Mouse (Mus musculus) liver, embryonic 14.5 days (tissue): ENCODE measurements at regions not wholly inside any gene's neighbourhood (a gene's known extent, or its start where the extent isn't known, plus 50 kb on each side); places are given as distances from the start of the nearest gene placed in this dataset.

ENCODE experiments used
- ATAC-seq: fragments of 200-750 bp; cut with Nextera tagmentation; 2 replicates; pipeline ENCODE4 v1.8.0; 2017; ENCODE audit warnings: moderate number of reproducible peaks, mild to moderate bottlenecking, moderate library complexity; ENCODE audit not compliant: insufficient read depth
- DNase-seq, 3 experiments: peaks; one replicate each; pipeline ENCODE4 v3.0.0-alpha.2; 2012 to 2013; ENCODE audit warnings: low read depth in 3 of 3, low spot score in 3 of 3
- H3K27ac ChIP-seq: fragments of 300-500 bp; sonication (generic); 2 replicates; pipeline ENCODE4 v1.5.1; 2014; ENCODE audit warnings: moderate library complexity, mild to moderate bottlenecking, control low read depth, inconsistent platforms
- H3K27me3 ChIP-seq: fragments of 300-500 bp; sonication (generic); 2 replicates; pipeline ENCODE4 v1.6.1; 2014; ENCODE audit warnings: mild to moderate bottlenecking, low read length, moderate library complexity; ENCODE audit not compliant: control insufficient read depth, insufficient read depth
- H3K36me3 ChIP-seq: fragments of 300-500 bp; sonication (generic); replicated peaks from 2 replicates; pipeline ENCODE4 v1.6.1; 2014; ENCODE audit warnings: low read depth; ENCODE audit not compliant: control insufficient read depth, insufficient read depth
- H3K4me1 ChIP-seq, 2 experiments: fragments of 200-500 bp in 1 of 2; fragments of 300-500 bp in 1 of 2; sonication (generic) in 1 of 2; replicated peaks; 2 replicates each; pipeline ENCODE4 v1.6.1; 2012 to 2014; ENCODE audit warnings: antibody characterized with exemption in 1 of 2, inconsistent platforms in 1 of 2, low read length in 1 of 2; ENCODE audit not compliant: control insufficient read depth in 2 of 2, insufficient read depth in 2 of 2
- H3K4me2 ChIP-seq: fragments of 300-500 bp; sonication (generic); 2 replicates; pipeline ENCODE4 v1.6.1; 2014; ENCODE audit warnings: low read depth, mild to moderate bottlenecking, control low read depth, moderate library complexity
- H3K4me3 ChIP-seq, 2 experiments: fragments of 200-500 bp in 1 of 2; fragments of 300-500 bp in 1 of 2; sonication (generic) in 1 of 2; 2 replicates each; pipeline ENCODE4 v1.5.1; 2012 to 2014; ENCODE audit warnings: low read depth in 2 of 2, low read length in 2 of 2, mild to moderate bottlenecking in 2 of 2, control low read depth in 1 of 2, inconsistent platforms in 1 of 2, moderate library complexity in 1 of 2; ENCODE audit not compliant: insufficient read depth in 1 of 2
- H3K9ac ChIP-seq: fragments of 300-500 bp; sonication (generic); replicated peaks from 2 replicates; pipeline ENCODE4 v1.6.1; 2014; ENCODE audit warnings: mild to moderate bottlenecking, control low read depth, moderate library complexity
- H3K9me3 ChIP-seq: fragments of 300-500 bp; sonication (generic); 2 replicates; pipeline ENCODE4 v1.6.1; 2016; ENCODE audit warnings: low read length, mixed read lengths; ENCODE audit not compliant: control insufficient read depth
- CTCF ChIP-seq: IDR thresholded peaks from 2 replicates; pipeline ENCODE4 v1.5.1; 2016; ENCODE audit warnings: antibody characterized with exemption, low read depth, control low read depth
- EP300 ChIP-seq: IDR thresholded peaks from 2 replicates; pipeline ENCODE4 v1.6.1; 2016; ENCODE audit warnings: antibody characterized with exemption, low read depth
- WGBS: fragments of 180-500 bp; shearing (Covaris S2); extraction: QIAGEN DNeasy Blood & Tissue Kit; methylation state at CpG from one replicate; pipeline ENCODE4 v1.1.7; 2014; ENCODE audit not compliant: insufficient replicate concordance; 5-methylcytosine and 5-hydroxymethylcytosine counted together

DNA sequence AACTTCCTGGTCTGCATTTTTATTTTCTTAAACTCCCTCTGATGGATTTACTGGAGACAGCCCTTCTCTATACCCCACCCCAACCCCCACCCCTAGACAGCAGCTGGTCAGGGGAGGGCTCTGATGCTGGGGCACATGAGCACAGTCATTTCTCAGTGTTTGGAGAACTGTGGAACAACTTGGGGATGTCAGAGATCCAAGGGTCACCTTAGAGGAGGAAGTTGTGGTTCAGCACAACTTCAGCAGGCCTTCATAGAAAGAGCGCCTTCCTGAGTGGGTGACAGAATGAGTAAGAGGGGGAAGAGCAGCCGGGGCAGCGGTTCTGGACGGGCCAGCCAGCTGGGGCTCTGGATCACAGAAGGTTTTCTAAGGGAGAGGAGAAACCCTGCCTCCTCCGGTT, 298.2 kb upstream of the Stt3b start:
- no peak overlapping the region for H3K27ac ChIP-seq
- no peaks in the 10 kb centered on the region for H3K27me3 ChIP-seq
- no peak for ATAC-seq
- no peaks in the 10 kb centered on the region for H3K36me3 ChIP-seq
- no peaks in the 10 kb centered on the region for H3K9me3 ChIP-seq
- WGBS, result 24% methylated on average over 5 of the region's 5 CpGs
- no peak overlapping the region for H3K9ac ChIP-seq
- no peak overlapping the region for H3K4me2 ChIP-seq
- no peak overlapping the region for H3K4me3 ChIP-seq
- H3K4me1 ChIP-seq, result peaks cover 4 to 21% of the 10 kb centered on the region in 2 experiments; a peak in 3 of 4 replicates
- TF ChIP-seq CTCF (no peak), EP300 (no peak)
- no peak for DNase-seq

DNA sequence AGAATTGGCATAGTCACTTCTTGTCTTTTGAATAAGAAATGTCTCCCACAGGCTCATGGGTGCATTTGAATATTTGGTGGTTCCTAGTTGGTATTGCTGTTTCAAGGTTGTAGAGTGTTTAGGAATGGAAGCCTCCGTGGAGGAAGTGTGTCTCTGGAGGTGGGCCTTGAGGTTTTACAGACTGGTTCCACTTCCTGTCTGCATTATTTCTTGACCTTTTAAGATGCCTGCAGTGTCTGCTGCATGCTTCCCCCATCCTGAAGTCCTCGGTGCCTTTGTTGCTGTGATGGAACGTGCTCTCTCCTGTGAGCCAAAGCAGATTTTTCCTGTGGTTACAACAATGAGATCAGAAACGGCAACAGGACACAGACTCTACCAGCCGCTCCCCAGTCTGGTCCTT, 299.4 kb upstream of the Gadl1 start:
- H3K9ac ChIP-seq, result no peak overlapping the region
- DNase-seq, result no peak

GRCm38 (mm10) chr9:115611713-115612112, 297.5 kb upstream of the Gadl1 start:
- peaks cover 4 to 21% of the 10 kb centered on the region in 2 experiments; a peak in 3 of 4 replicates for H3K4me1 ChIP-seq
- H3K27me3 ChIP-seq, result no peaks in the 10 kb centered on the region
- no peak for ATAC-seq
- H3K9ac ChIP-seq, result no peak overlapping the region
- no peak overlapping the region for H3K4me2 ChIP-seq
- H3K27ac ChIP-seq, result no peak overlapping the region
- no peaks in the 10 kb centered on the region for H3K9me3 ChIP-seq
- H3K36me3 ChIP-seq, result no peaks in the 10 kb centered on the region
- 30% methylated on average over 5 of the region's 5 CpGs for WGBS
- H3K4me3 ChIP-seq, result no peak overlapping the region
- no peak for DNase-seq
- no peak for TF ChIP-seq EP300
- no peak for TF ChIP-seq CTCF

More for the DNA sequence above, 299.4 kb upstream of the Gadl1 start:
- no peak overlapping the region for H3K27ac ChIP-seq
- no peaks in the 10 kb centered on the region for H3K36me3 ChIP-seq
- ATAC-seq, result no peak
- no peaks in the 10 kb centered on the region for H3K9me3 ChIP-seq
- 30% methylated on average over 5 of the region's 5 CpGs for WGBS
- TF ChIP-seq EP300, result no peak
- TF ChIP-seq CTCF, result no peak
- no peaks in the 10 kb centered on the region for H3K27me3 ChIP-seq
- no peak overlapping the region for H3K4me3 ChIP-seq
- no peak overlapping the region for H3K4me2 ChIP-seq
- peaks cover 4 to 21% of the 10 kb centered on the region in 2 experiments; a peak in 3 of 4 replicates for H3K4me1 ChIP-seq

GRCm38 (mm10) chr9:115612908-115613307, 296.3 kb upstream of the Gadl1 start:
- DNase-seq (no peak), ATAC-seq (peak; percentile 47; the same call in 1 of the 2 replicates)
- no peak for TF ChIP-seq EP300
- no peak for TF ChIP-seq CTCF
- 19% methylated on average over 6 of the region's 6 CpGs for WGBS
- no peaks in the 10 kb centered on the region for H3K36me3 ChIP-seq
- H3K27ac ChIP-seq, result no peak overlapping the region
- H3K9me3 ChIP-seq, result no peaks in the 10 kb centered on the region
- H3K9ac ChIP-seq, result no peak overlapping the region
- H3K4me1 ChIP-seq, result peaks cover 4 to 22% of the 10 kb centered on the region in 2 experiments; a peak in 3 of 4 replicates
- no peak overlapping the region for H3K4me2 ChIP-seq
- H3K27me3 ChIP-seq, result no peaks in the 10 kb centered on the region
- H3K4me3 ChIP-seq, result no peak overlapping the region

- H3K4me1 ChIP-seq, result peaks cover 4 to 25% of the 10 kb centered on the region in 2 experiments; a peak in 3 of 4 replicates
- no peak overlapping the region for H3K4me3 ChIP-seq
- WGBS, result 65% methylated on average over 2 of the region's 2 CpGs
- DNase-seq, result no peak
- H3K9me3 ChIP-seq, result no peaks in the 10 kb centered on the region
- TF ChIP-seq CTCF (no peak), EP300 (no peak)
- no peak overlapping the region for H3K4me2 ChIP-seq
- no peak for ATAC-seq
- no peaks in the 10 kb centered on the region for H3K36me3 ChIP-seq
- no peaks in the 10 kb centered on the region for H3K27me3 ChIP-seq
- H3K27ac ChIP-seq, result no peak overlapping the region
- H3K9ac ChIP-seq, result no peak overlapping the region
Observed at GRCm38 (mm10) chr9:115614007-115614406, 295.2 kb upstream of the Gadl1 start.
